Mouse (Mus musculus): ENCODE data around the gene Disp1.

DNA sequence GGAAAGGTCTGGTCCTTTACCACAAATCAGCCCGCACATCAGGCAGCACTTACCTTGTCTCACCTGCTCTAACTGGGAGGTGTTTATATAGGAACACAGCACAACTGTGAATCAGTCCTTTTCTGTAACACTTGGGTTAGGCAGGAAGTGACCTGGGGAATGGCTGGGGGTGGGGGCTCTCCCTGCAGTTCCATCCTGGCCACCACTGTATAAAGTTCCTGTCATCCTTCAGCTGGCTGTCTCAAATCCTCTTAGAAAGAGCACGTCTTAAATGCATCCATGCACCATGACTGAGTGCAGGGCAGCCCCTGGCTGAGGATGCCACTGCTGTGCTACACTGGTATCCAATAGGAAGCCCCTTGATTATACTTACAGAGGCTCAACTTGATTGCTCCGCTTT is 118.5 kb downstream of the Disp1 start:
- TF ChIP-seq CTCF (IDR thresholded peaks at IDR 0.05; ENCODE audit: control insufficient read depth, insufficient read depth, insufficient read length) (no peak), MYOD1 (IDR thresholded peaks at IDR 0.05; ENCODE audit: control insufficient read depth, insufficient read length, low read depth) (no peak), MYOG (IDR thresholded peaks at IDR 0.05; ENCODE audit: control insufficient read depth, extremely low read depth, insufficient read length) (no peak), MAX (IDR thresholded peaks at IDR 0.05) (no peak), USF1 (IDR thresholded peaks at IDR 0.05; ENCODE audit: low read depth) (no peak)

Measured in C2C12 (cell line).